Mouse (Mus musculus) embryonic facial prominence, embryonic 13.5 days (tissue): ENCODE data around the gene Lsmem1. TPM values are rescaled to one million over a fixed set of nuclear protein-coding genes. Genes with fewer than 3 reads are reported as not detected.
A peak's percentile ranks its signal among the peaks of the same experiment; 100 is the strongest.
"Not testable (repeated sequence)": the region's sequence is repeated elsewhere in the genome, so short reads cannot be mapped to it uniquely, and the experiment has no call there.

ENCODE experiments used
- ATAC-seq: fragments of 200-750 bp; cut with Nextera tagmentation; 2 replicates; pipeline ENCODE4 v1.8.0; 2017; ENCODE audit warnings: low read depth; ENCODE audit not compliant: insufficient number of reproducible peaks, insufficient read depth, low FRiP score, low TSS enrichment
- H3K27ac ChIP-seq: fragments of 300-500 bp; sonication (generic); 2 replicates; pipeline ENCODE4 v1.5.1; 2015; ENCODE audit warnings: moderate library complexity, mild to moderate bottlenecking, inconsistent platforms
- H3K27me3 ChIP-seq: fragments of 300-500 bp; sonication (generic); 2 replicates; pipeline ENCODE4 v1.6.1; 2015; ENCODE audit warnings: mild to moderate bottlenecking, inconsistent platforms
- H3K36me3 ChIP-seq: fragments of 300-500 bp; sonication (generic); 2 replicates; pipeline ENCODE4 v1.6.1; 2015; ENCODE audit warnings: mild to moderate bottlenecking, inconsistent platforms
- H3K4me1 ChIP-seq: fragments of 300-500 bp; sonication (generic); 2 replicates; pipeline ENCODE4 v1.6.1; 2015; ENCODE audit warnings: inconsistent platforms
- H3K4me2 ChIP-seq: fragments of 300-500 bp; sonication (generic); 2 replicates; pipeline ENCODE4 v1.6.1; 2015; ENCODE audit warnings: moderate library complexity, mild to moderate bottlenecking, inconsistent platforms
- H3K4me3 ChIP-seq: fragments of 300-500 bp; sonication (generic); 2 replicates; pipeline ENCODE4 v1.5.1; 2015; ENCODE audit warnings: mild to moderate bottlenecking, inconsistent platforms
- H3K9ac ChIP-seq: fragments of 300-500 bp; sonication (generic); 2 replicates; pipeline ENCODE4 v1.6.1; 2015; ENCODE audit warnings: mild to moderate bottlenecking, inconsistent platforms
- H3K9me3 ChIP-seq: fragments of 300-500 bp; sonication (generic); 2 replicates; pipeline ENCODE4 v1.6.1; 2016; ENCODE audit warnings: inconsistent platforms
- WGBS: fragments of 180-500 bp; shearing (Covaris S2); methylation state at CpG from one replicate; pipeline ENCODE4 v1.1.7; 2015; ENCODE audit warnings: mixed read lengths; 5-methylcytosine and 5-hydroxymethylcytosine counted together
- polyA plus RNA-seq: library from polyadenylated mRNA; unstranded; fragments of >200 nt; fragmentation: Nextera tagmentation; extraction: Ambion mirVana; gene quantifications from 2 replicates; pipeline ENCODE4 v1.2.1, GENCODE M21; 2015

Lsmem1 gene
- polyA plus RNA-seq, 1 experiment from 2014 or later: not detected

GRCm38 (mm10) chr12:40175171-40175570 lies 24.1 kb downstream of the Lsmem1 start:
- not testable (repeated sequence) for H3K4me2 ChIP-seq, ATAC-seq, H3K9ac ChIP-seq, H3K36me3 ChIP-seq, H3K9me3 ChIP-seq, H3K4me3 ChIP-seq, H3K27me3 ChIP-seq, H3K27ac ChIP-seq, H3K4me1 ChIP-seq
- whole genome bisulfite sequencing: 46% methylated on average over 1 of the region's 1 CpGs

GRCm38 (mm10) chr12:40171637-40172036 lies 27.7 kb downstream of the Lsmem1 start:
- Histone ChIP-seq H3K27me3 (no peaks in the 10 kb centered on the region), H3K9ac (no peak overlapping the region), H3K4me2 (no peak overlapping the region), H3K4me3 (no peak overlapping the region), H3K36me3 (no peaks in the 10 kb centered on the region), H3K4me1 (no peaks in the 10 kb centered on the region), H3K9me3 (no peaks in the 10 kb centered on the region), H3K27ac (no peak overlapping the region)
- ATAC-seq: no peak
- WGBS: 84% methylated on average over 2 of the region's 2 CpGs

GRCm38 (mm10) chr12:40169675-40170074 lies 29.6 kb downstream of the Lsmem1 start:
- Histone ChIP-seq H3K4me3 (no peak overlapping the region), H3K27ac (no peak overlapping the region), H3K9me3 (no peaks in the 10 kb centered on the region), H3K4me1 (no peaks in the 10 kb centered on the region), H3K36me3 (no peaks in the 10 kb centered on the region), H3K4me2 (no peak overlapping the region), H3K27me3 (no peaks in the 10 kb centered on the region), H3K9ac (no peak overlapping the region)
- no peak for ATAC-seq
- WGBS: 97% methylated on average over 1 of the region's 1 CpGs

GRCm38 (mm10) chr12:40164621-40165020 lies 34.7 kb downstream of the Lsmem1 start:
- no peaks in the 10 kb centered on the region for H3K27me3 ChIP-seq
- WGBS: 5% methylated on average over 2 of the region's 2 CpGs
- no peak overlapping the region for H3K9ac ChIP-seq
- no peaks in the 10 kb centered on the region for H3K36me3 ChIP-seq
- ATAC-seq: peak; percentile 64; the same call in 1 of the 2 replicates
- H3K4me2 ChIP-seq: no peak overlapping the region
- H3K4me3 ChIP-seq: no peak overlapping the region
- no peak overlapping the region for H3K27ac ChIP-seq
- H3K9me3 ChIP-seq: no peaks in the 10 kb centered on the region
- no peaks in the 10 kb centered on the region for H3K4me1 ChIP-seq

- H3K4me2 ChIP-seq: no peak overlapping the region
- H3K9me3 ChIP-seq: no peaks in the 10 kb centered on the region
- no peak overlapping the region for H3K9ac ChIP-seq
- ATAC-seq: no peak
- no peak overlapping the region for H3K27ac ChIP-seq
- H3K4me3 ChIP-seq: no peak overlapping the region
- 70% methylated on average over 2 of the region's 2 CpGs for WGBS
- H3K36me3 ChIP-seq: no peaks in the 10 kb centered on the region
- no peaks in the 10 kb centered on the region for H3K4me1 ChIP-seq
- no peaks in the 10 kb centered on the region for H3K27me3 ChIP-seq
These were observed 38.5 kb downstream of the Lsmem1 start for GRCm38 (mm10) chr12:40160777-40161176.

- no peaks in the 10 kb centered on the region for H3K27me3 ChIP-seq
- no peaks in the 10 kb centered on the region for H3K9me3 ChIP-seq
- peaks cover 6% of the 10 kb centered on the region; the same call in 1 of the 2 replicates for H3K4me1 ChIP-seq
- H3K36me3 ChIP-seq: no peaks in the 10 kb centered on the region
- no peak overlapping the region for H3K4me3 ChIP-seq
- no peak for ATAC-seq
- no peak overlapping the region for H3K27ac ChIP-seq
- H3K4me2 ChIP-seq: no peak overlapping the region
- 89% methylated on average over 6 of the region's 6 CpGs for WGBS
- no peak overlapping the region for H3K9ac ChIP-seq
These were observed 45.1 kb downstream of the Lsmem1 start for GRCm38 (mm10) chr12:40154188-40154587.

- Histone ChIP-seq H3K9ac (no peak overlapping the region), H3K4me2 (peak overlapping the region; percentile 11; the same call in 1 of the 2 replicates), H3K27ac (peak overlapping the region; percentile 49), H3K27me3 (no peaks in the 10 kb centered on the region), H3K4me3 (no peak overlapping the region), H3K36me3 (no peaks in the 10 kb centered on the region), H3K9me3 (no peaks in the 10 kb centered on the region), H3K4me1 (peaks cover 6% of the 10 kb centered on the region; the same call in 1 of the 2 replicates)
- no peak for ATAC-seq
- 35% methylated on average over 8 of the region's 8 CpGs for WGBS
These were observed 46.8 kb downstream of the Lsmem1 start for GRCm38 (mm10) chr12:40152353-40153069.

- H3K27ac ChIP-seq: no peak overlapping the region
- no peak overlapping the region for H3K4me3 ChIP-seq
- H3K4me2 ChIP-seq: no peak overlapping the region
- 87% methylated on average over 4 of the region's 4 CpGs for WGBS
- no peaks in the 10 kb centered on the region for H3K9me3 ChIP-seq
- peaks cover 4% of the 10 kb centered on the region; the same call in 1 of the 2 replicates for H3K4me1 ChIP-seq
- ATAC-seq: no peak
- H3K9ac ChIP-seq: no peak overlapping the region
- H3K36me3 ChIP-seq: no peaks in the 10 kb centered on the region
- no peaks in the 10 kb centered on the region for H3K27me3 ChIP-seq
These were observed 52.0 kb downstream of the Lsmem1 start for GRCm38 (mm10) chr12:40147319-40147718.

GRCm38 (mm10) chr12:40146510-40146909 lies 52.8 kb downstream of the Lsmem1 start:
- Histone ChIP-seq H3K4me2 (no peak overlapping the region), H3K27ac (no peak overlapping the region), H3K27me3 (no peaks in the 10 kb centered on the region), H3K9ac (no peak overlapping the region), H3K36me3 (no peaks in the 10 kb centered on the region), H3K4me1 (no peaks in the 10 kb centered on the region), H3K4me3 (no peak overlapping the region), H3K9me3 (no peaks in the 10 kb centered on the region)
- no peak for ATAC-seq
- 83% methylated on average over 5 of the region's 5 CpGs for WGBS

- Histone ChIP-seq H3K4me2 (no peak overlapping the region), H3K9me3 (no peaks in the 10 kb centered on the region), H3K9ac (no peak overlapping the region), H3K4me1 (no peaks in the 10 kb centered on the region), H3K27me3 (no peaks in the 10 kb centered on the region), H3K4me3 (no peak overlapping the region), H3K36me3 (no peaks in the 10 kb centered on the region), H3K27ac (no peak overlapping the region)
- no peak for ATAC-seq
- WGBS: 72% methylated on average over 5 of the region's 5 CpGs
These were observed 58.6 kb downstream of the Lsmem1 start for GRCm38 (mm10) chr12:40140706-40141105.

- H3K27ac ChIP-seq: no peak overlapping the region
- H3K4me3 ChIP-seq: no peak overlapping the region
- no peak overlapping the region for H3K4me2 ChIP-seq
- no peaks in the 10 kb centered on the region for H3K4me1 ChIP-seq
- H3K27me3 ChIP-seq: peaks cover under 1% of the 10 kb centered on the region
- 90% methylated on average over 8 of the region's 8 CpGs for WGBS
- ATAC-seq: no peak
- no peak overlapping the region for H3K9ac ChIP-seq
- no peaks in the 10 kb centered on the region for H3K36me3 ChIP-seq
- H3K9me3 ChIP-seq: no peaks in the 10 kb centered on the region
These were observed 59.6 kb downstream of the Lsmem1 start for GRCm38 (mm10) chr12:40139484-40140245.

- Histone ChIP-seq H3K4me1 (peaks cover 16% of the 10 kb centered on the region), H3K4me3 (peak overlapping the region; percentile 49), H3K36me3 (no peaks in the 10 kb centered on the region), H3K9ac (no peak overlapping the region), H3K9me3 (no peaks in the 10 kb centered on the region), H3K27ac (no peak overlapping the region), H3K27me3 (peaks cover 33% of the 10 kb centered on the region), H3K4me2 (peak overlapping the region; percentile 94)
- WGBS: 41% methylated on average over 11 of the region's 11 CpGs
- no peak; the same call in 1 of the 2 replicates for ATAC-seq
These were observed 64.8 kb downstream of the Lsmem1 start for GRCm38 (mm10) chr12:40134529-40134928.
